Mouse (Mus musculus): ENCODE results near the gene Klhl23.

The Klhl23 gene

GRCm38 (mm10) chr2:69885451-69886305 lies 63.9 kb downstream of the Klhl23 start, which contains the start of gene Mettl5:
TSS of gene Mettl5 (minus strand) at chr2:69885615.
- in situ Hi-C loops (cut with MboI; ENCODE audit: low pct_unique_long_range_greater_than_20kb in 1 of 2, low sequenced_read_pairs in 2 of 2, unreplicated experiment in 1 of 2): no loop called here

Data from mouse embryonic stem cell (cell line).